Mouse (Mus musculus): Measurements from ENCODE around the gene Creg2. TPM values are rescaled to one million over a fixed set of nuclear protein-coding genes. Genes with fewer than 3 reads are reported as not detected.

Creg2 gene
- polyA plus RNA-seq (2015; fragmentation: Nextera tagmentation; extraction: Ambion mirVana) = 0.53 and 0.55 TPM in 2 replicates

- Histone ChIP-seq H3K4me1 (peaks cover 17% of the 10 kb centered on the region), H3K4me2 (peak within 1 kb of the TSS; percentile 99), H3K9ac (peak within 1 kb of the TSS; percentile 23), H3K4me3 (peak within 1 kb of the TSS; percentile 52), H3K27ac (no peak within 1 kb of the TSS), H3K27me3 (peaks cover 52% of the 10 kb centered on the region), H3K9me3 (no peaks in the 10 kb centered on the region), H3K36me3 (no peaks in the 10 kb centered on the region)
- WGBS = 39% methylated on average over 9 of the region's 9 CpGs
- no peak for ATAC-seq (ENCODE audit: insufficient number of reproducible peaks, low FRiP score, low TSS enrichment, low read depth)
These were observed at the start of gene Creg2 for GRCm38 (mm10) chr1:39651241-39651548. Creg2 (minus strand) TSS chr1:39651474.

GRCm38 (mm10) chr1:39700599-39701273 is 49.5 kb upstream of the Creg2 start:
- Histone ChIP-seq H3K36me3 (no peaks in the 10 kb centered on the region), H3K9me3 (no peaks in the 10 kb centered on the region), H3K4me2 (0 out of 2 replicates have a peak overlapping the region, but pooled peaks have one; percentile 4), H3K4me3 (no peak overlapping the region), H3K27ac (peak overlapping the region; percentile 77), H3K4me1 (peaks cover 52% of the 10 kb centered on the region), H3K27me3 (no peaks in the 10 kb centered on the region), H3K9ac (no peak overlapping the region)
- no peak for ATAC-seq (ENCODE audit: insufficient number of reproducible peaks, low FRiP score, low TSS enrichment, low read depth)
- 14% methylated on average over 7 of the region's 7 CpGs for WGBS

GRCm38 (mm10) chr1:39698456-39698855 is 47.2 kb upstream of the Creg2 start:
- WGBS = 47% methylated on average over 6 of the region's 6 CpGs
- ATAC-seq (ENCODE audit: insufficient number of reproducible peaks, low FRiP score, low TSS enrichment, low read depth) = no peak
- Histone ChIP-seq H3K4me1 (peaks cover 60% of the 10 kb centered on the region), H3K27me3 (no peaks in the 10 kb centered on the region), H3K36me3 (no peaks in the 10 kb centered on the region), H3K9me3 (no peaks in the 10 kb centered on the region), H3K4me3 (no peak overlapping the region), H3K9ac (no peak overlapping the region), H3K4me2 (no peak overlapping the region), H3K27ac (no peak overlapping the region)

GRCm38 (mm10) chr1:39695198-39695597 is 43.9 kb upstream of the Creg2 start:
- Histone ChIP-seq H3K36me3 (no peaks in the 10 kb centered on the region), H3K27ac (no peak overlapping the region), H3K4me3 (no peak overlapping the region), H3K27me3 (no peaks in the 10 kb centered on the region), H3K9me3 (no peaks in the 10 kb centered on the region), H3K4me1 (peaks cover 31% of the 10 kb centered on the region), H3K9ac (no peak overlapping the region), H3K4me2 (no peak overlapping the region)
- 48% methylated on average over 4 of the region's 4 CpGs for whole genome bisulfite sequencing
- ATAC-seq (ENCODE audit: insufficient number of reproducible peaks, low FRiP score, low TSS enrichment, low read depth) = no peak

GRCm38 (mm10) chr1:39694756-39695155 is 43.5 kb upstream of the Creg2 start:
- Histone ChIP-seq H3K27me3 (no peaks in the 10 kb centered on the region), H3K9ac (no peak overlapping the region), H3K9me3 (no peaks in the 10 kb centered on the region), H3K27ac (no peak overlapping the region), H3K36me3 (no peaks in the 10 kb centered on the region), H3K4me1 (peaks cover 28% of the 10 kb centered on the region), H3K4me3 (no peak overlapping the region), H3K4me2 (no peak overlapping the region)
- no peak for ATAC-seq (ENCODE audit: insufficient number of reproducible peaks, low FRiP score, low TSS enrichment, low read depth)
- 58% methylated on average over 7 of the region's 7 CpGs for WGBS

- H3K4me2 ChIP-seq = no peak overlapping the region
- H3K36me3 ChIP-seq = no peaks in the 10 kb centered on the region
- no peaks in the 10 kb centered on the region for H3K27me3 ChIP-seq
- no peak overlapping the region for H3K27ac ChIP-seq
- H3K4me3 ChIP-seq = no peak overlapping the region
- WGBS = 47% methylated on average over 3 of the region's 3 CpGs
- H3K9me3 ChIP-seq = no peaks in the 10 kb centered on the region
- no peak for ATAC-seq (ENCODE audit: insufficient number of reproducible peaks, low FRiP score, low TSS enrichment, low read depth)
- no peak overlapping the region for H3K9ac ChIP-seq
- peaks cover 19% of the 10 kb centered on the region for H3K4me1 ChIP-seq
These were observed 40.7 kb upstream of the Creg2 start for GRCm38 (mm10) chr1:39691974-39692373.

GRCm38 (mm10) chr1:39691061-39691460 is 39.8 kb upstream of the Creg2 start:
- no peaks in the 10 kb centered on the region for H3K27me3 ChIP-seq
- H3K4me2 ChIP-seq = no peak overlapping the region
- no peaks in the 10 kb centered on the region for H3K9me3 ChIP-seq
- no peak for ATAC-seq (ENCODE audit: insufficient number of reproducible peaks, low FRiP score, low TSS enrichment, low read depth)
- no peak overlapping the region for H3K4me3 ChIP-seq
- no peak overlapping the region for H3K9ac ChIP-seq
- WGBS = 52% methylated on average over 4 of the region's 4 CpGs
- no peak overlapping the region for H3K27ac ChIP-seq
- H3K36me3 ChIP-seq = no peaks in the 10 kb centered on the region
- peaks cover 17% of the 10 kb centered on the region for H3K4me1 ChIP-seq

- Histone ChIP-seq H3K27me3 (no peaks in the 10 kb centered on the region), H3K4me1 (peaks cover 7% of the 10 kb centered on the region; the same call in 1 of the 2 replicates), H3K9me3 (no peaks in the 10 kb centered on the region), H3K9ac (no peak overlapping the region), H3K27ac (no peak overlapping the region), H3K4me3 (no peak overlapping the region), H3K36me3 (no peaks in the 10 kb centered on the region), H3K4me2 (no peak overlapping the region)
- WGBS = 69% methylated on average over 6 of the region's 6 CpGs
- ATAC-seq (ENCODE audit: insufficient number of reproducible peaks, low FRiP score, low TSS enrichment, low read depth) = no peak
These were observed 37.3 kb upstream of the Creg2 start for GRCm38 (mm10) chr1:39688573-39688972.

- Histone ChIP-seq H3K4me3 (no peak overlapping the region), H3K4me1 (peaks cover 7% of the 10 kb centered on the region; the same call in 1 of the 2 replicates), H3K36me3 (no peaks in the 10 kb centered on the region), H3K4me2 (no peak overlapping the region), H3K27ac (no peak overlapping the region), H3K9me3 (no peaks in the 10 kb centered on the region), H3K9ac (no peak overlapping the region), H3K27me3 (no peaks in the 10 kb centered on the region)
- ATAC-seq (ENCODE audit: insufficient number of reproducible peaks, low FRiP score, low TSS enrichment, low read depth) = no peak
- 45% methylated on average over 9 of the region's 9 CpGs for WGBS
These were observed 36.0 kb upstream of the Creg2 start for GRCm38 (mm10) chr1:39687279-39687678.

- Histone ChIP-seq H3K36me3 (no peaks in the 10 kb centered on the region), H3K4me2 (no peak overlapping the region), H3K9me3 (no peaks in the 10 kb centered on the region), H3K9ac (no peak overlapping the region), H3K4me1 (peaks cover 5% of the 10 kb centered on the region; the same call in 1 of the 2 replicates), H3K27me3 (no peaks in the 10 kb centered on the region), H3K4me3 (no peak overlapping the region), H3K27ac (no peak overlapping the region)
- WGBS = 3% methylated on average over 1 of the region's 1 CpGs
- ATAC-seq (ENCODE audit: insufficient number of reproducible peaks, low FRiP score, low TSS enrichment, low read depth) = no peak
These were observed 34.6 kb upstream of the Creg2 start for GRCm38 (mm10) chr1:39685841-39686240.

- Histone ChIP-seq H3K4me3 (no peak overlapping the region), H3K9me3 (no peaks in the 10 kb centered on the region), H3K27me3 (no peaks in the 10 kb centered on the region), H3K9ac (no peak overlapping the region), H3K27ac (no peak overlapping the region), H3K36me3 (no peaks in the 10 kb centered on the region), H3K4me1 (peaks cover 3% of the 10 kb centered on the region; the same call in 1 of the 2 replicates), H3K4me2 (no peak overlapping the region)
- ATAC-seq (ENCODE audit: insufficient number of reproducible peaks, low FRiP score, low TSS enrichment, low read depth) = no peak
- 80% methylated on average over 5 of the region's 5 CpGs for WGBS
These were observed 30.4 kb upstream of the Creg2 start for GRCm38 (mm10) chr1:39681638-39682037.

GRCm38 (mm10) chr1:39680546-39680945 is 29.3 kb upstream of the Creg2 start:
- ATAC-seq (ENCODE audit: insufficient number of reproducible peaks, low FRiP score, low TSS enrichment, low read depth) = no peak
- no peaks in the 10 kb centered on the region; the same call in 1 of the 2 replicates for H3K4me1 ChIP-seq
- H3K9me3 ChIP-seq = no peaks in the 10 kb centered on the region
- H3K9ac ChIP-seq = no peak overlapping the region
- no peak overlapping the region for H3K27ac ChIP-seq
- no peaks in the 10 kb centered on the region for H3K36me3 ChIP-seq
- WGBS = 74% methylated on average over 6 of the region's 6 CpGs
- no peak overlapping the region for H3K4me3 ChIP-seq
- H3K4me2 ChIP-seq = no peak overlapping the region
- no peaks in the 10 kb centered on the region for H3K27me3 ChIP-seq

GRCm38 (mm10) chr1:39678883-39679282 is 27.6 kb upstream of the Creg2 start:
- no peaks in the 10 kb centered on the region for H3K36me3 ChIP-seq
- no peaks in the 10 kb centered on the region for H3K4me1 ChIP-seq
- no peak overlapping the region for H3K27ac ChIP-seq
- no peak overlapping the region for H3K4me2 ChIP-seq
- ATAC-seq (ENCODE audit: insufficient number of reproducible peaks, low FRiP score, low TSS enrichment, low read depth) = no peak
- H3K27me3 ChIP-seq = no peaks in the 10 kb centered on the region
- no peak overlapping the region for H3K4me3 ChIP-seq
- H3K9ac ChIP-seq = no peak overlapping the region
- WGBS = 62% methylated on average over 8 of the region's 8 CpGs
- H3K9me3 ChIP-seq = no peaks in the 10 kb centered on the region
